Mouse (Mus musculus): Measurements from ENCODE around the gene Gm20715. TPM values are rescaled to one million over a fixed set of nuclear protein-coding genes. Genes with fewer than 3 reads are reported as not detected.
"Not testable (repeated sequence)": the region's sequence is repeated elsewhere in the genome, so short reads cannot be mapped to it uniquely, and the experiment has no call there.

Gm20715 gene
- under 1 TPM; 0.21 to 0.28 TPM for total RNA-seq (2021)
- long read RNA-seq, experiment 1, partial matches to known transcripts = 0 of 1 reads
- long read RNA-seq, experiment 1, other reads (novel, unspliced or antisense) = 1 of 1 reads
- long read RNA-seq, experiment 2, partial matches to known transcripts = 0 of 1 reads
- long read RNA-seq, experiment 2, other reads (novel, unspliced or antisense) = 1 of 1 reads

- DNase-seq (ENCODE audit: low spot score in 2 of 2) = peak; percentile 50 to 66
These were observed at the start of gene Gm20715 for GRCm38 (mm10) chr7:6410043-6410442. Gene Gm20715 (plus strand): TSS chr7:6410277.

GRCm38 (mm10) chr7:6360477-6361060 is 49.5 kb upstream of the Gm20715 start:
- DNase-seq (ENCODE audit: low spot score in 2 of 2) = no peak

- DNase-seq (ENCODE audit: low spot score in 2 of 2) = no peak
These were observed 48.3 kb upstream of the Gm20715 start for GRCm38 (mm10) chr7:6361756-6362155.

GRCm38 (mm10) chr7:6362268-6363046 is 47.6 kb upstream of the Gm20715 start:
- DNase-seq (ENCODE audit: low spot score in 2 of 2) = peak; percentile 96 to 99

GRCm38 (mm10) chr7:6363047-6363488 is 47.0 kb upstream of the Gm20715 start, which contains the start of gene Zfp78:
Gene Zfp78 (plus strand): TSS chr7:6363280.
- peak; percentile 78 to 86 for DNase-seq (ENCODE audit: low spot score in 2 of 2)

GRCm38 (mm10) chr7:6364761-6365160 is 45.3 kb upstream of the Gm20715 start:
- no peak for DNase-seq (ENCODE audit: low spot score in 2 of 2)

- no peak for DNase-seq (ENCODE audit: low spot score in 2 of 2)
These were observed 42.9 kb upstream of the Gm20715 start for GRCm38 (mm10) chr7:6367185-6367584.

GRCm38 (mm10) chr7:6368146-6368545 is 41.9 kb upstream of the Gm20715 start:
- DNase-seq (ENCODE audit: low spot score in 2 of 2) = not testable (repeated sequence)

- DNase-seq (ENCODE audit: low spot score in 2 of 2) = no peak
These were observed 40.6 kb upstream of the Gm20715 start for GRCm38 (mm10) chr7:6369460-6369859.

- DNase-seq (ENCODE audit: low spot score in 2 of 2) = no peak
These were observed 37.1 kb upstream of the Gm20715 start for GRCm38 (mm10) chr7:6372993-6373392.

GRCm38 (mm10) chr7:6378441-6378840 is 31.6 kb upstream of the Gm20715 start:
- peak; percentile 53 to 73 for DNase-seq (ENCODE audit: low spot score in 2 of 2)

GRCm38 (mm10) chr7:6381431-6381830 is 28.6 kb upstream of the Gm20715 start:
- DNase-seq (ENCODE audit: low spot score in 2 of 2) = no peak

- DNase-seq (ENCODE audit: low spot score in 2 of 2) = peak; percentile 87 to 89
These were observed 27.0 kb upstream of the Gm20715 start, which contains the start of gene Zfp28 for GRCm38 (mm10) chr7:6383044-6383455. Gene Zfp28 (plus strand): TSS chr7:6383295.

GRCm38 (mm10) chr7:6384011-6384410 is 26.1 kb upstream of the Gm20715 start:
- no peak for DNase-seq (ENCODE audit: low spot score in 2 of 2)

- peak in 1 of 2 experiments; percentile 13 for DNase-seq (ENCODE audit: low spot score in 2 of 2)
These were observed 23.1 kb upstream of the Gm20715 start for GRCm38 (mm10) chr7:6386995-6387394.

GRCm38 (mm10) chr7:6388971-6389370 is 21.1 kb upstream of the Gm20715 start:
- no peak for DNase-seq (ENCODE audit: low spot score in 2 of 2)

GRCm38 (mm10) chr7:6389449-6389848 is 20.6 kb upstream of the Gm20715 start:
- DNase-seq (ENCODE audit: low spot score in 2 of 2) = no peak

- peak; percentile 67 to 75 for DNase-seq (ENCODE audit: low spot score in 2 of 2)
These were observed 11.8 kb upstream of the Gm20715 start, which contains the start of gene Smim17 for GRCm38 (mm10) chr7:6397996-6398975. Gene Smim17 (plus strand): TSS chr7:6398715.

GRCm38 (mm10) chr7:6414626-6415441 is 4.8 kb downstream of the Gm20715 start:
- DNase-seq (ENCODE audit: low spot score in 2 of 2) = peak; percentile 26 to 29

GRCm38 (mm10) chr7:6415442-6415787 is 5.3 kb downstream of the Gm20715 start:
- DNase-seq (ENCODE audit: low spot score in 2 of 2) = no peak

All from left cerebral cortex, adult 18-20 months (tissue).